Mouse (Mus musculus) stomach, postnatal 0 days (tissue): ENCODE data around the gene Mgat5.

Experiments used
- CTCF ChIP-seq: IDR thresholded peaks from 2 replicates; pipeline ENCODE4 v1.5.1; 2016; ENCODE audit warnings: antibody characterized with exemption, low read depth, mild to moderate bottlenecking, moderate library complexity
- EP300 ChIP-seq: optimal IDR thresholded peaks from 2 replicates; pipeline ENCODE3; 2016; ENCODE audit warnings: antibody characterized with exemption

DNA sequence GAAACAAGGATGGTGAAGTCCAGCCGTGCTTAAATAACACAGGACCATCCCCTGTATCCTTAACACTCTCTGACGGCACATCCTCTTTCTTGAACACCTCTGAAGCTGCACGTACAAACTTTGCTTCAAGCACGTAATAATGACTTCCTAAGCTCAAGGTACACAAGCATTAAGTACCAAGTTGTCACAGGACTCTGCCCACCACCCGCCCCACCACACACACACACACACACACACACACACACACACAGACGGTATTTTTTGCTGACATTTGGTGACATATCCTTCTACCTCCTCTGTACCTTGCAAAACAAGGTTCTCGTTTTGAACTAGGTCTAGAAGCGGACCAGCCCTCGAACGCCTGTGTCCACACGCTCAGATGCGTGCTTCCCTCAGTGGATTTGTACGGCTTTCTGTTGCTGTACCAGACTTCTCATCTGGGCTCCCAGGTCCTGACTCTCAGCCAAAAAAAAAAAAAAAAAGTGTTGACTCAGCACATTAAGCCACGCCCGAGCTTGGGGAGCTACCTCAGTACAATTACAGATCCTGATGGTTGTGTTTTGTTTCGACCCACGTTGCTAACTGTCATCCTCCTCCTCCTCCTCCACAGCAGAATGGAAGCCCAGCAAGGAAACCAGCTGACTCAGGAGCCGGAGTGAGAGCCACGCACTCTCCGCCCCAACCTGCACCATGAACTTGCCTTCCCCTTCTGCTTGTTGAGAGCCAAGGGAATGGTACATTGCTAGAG lies 101.4 kb downstream of the Mgat5 start:
- no peak for TF ChIP-seq CTCF
- TF ChIP-seq EP300: no peak
